Mouse (Mus musculus): ENCODE measurements around the gene Capza1. TPM values are rescaled to one million over a fixed set of nuclear protein-coding genes. Genes with fewer than 3 reads are reported as not detected.

The Capza1 gene
- polyA plus RNA-seq, 1 experiment from 2014 or later: 207 TPM

GRCm38 (mm10) chr3:104788561-104789311 lies 75.6 kb downstream of the Capza1 start:
- peak overlapping the region; percentile 96 for H3K4me2 ChIP-seq (ENCODE audit: low read length)
- WGBS: under 1% methylated on average over 49 of the region's 52 CpGs
- no peaks in the 10 kb centered on the region for H3K9me3 ChIP-seq (replicated peaks; ENCODE audit: control insufficient read depth, low read length)
- peak overlapping the region; percentile 21; the same call in 1 of the 2 replicates for H3K27ac ChIP-seq (ENCODE audit: low read depth, low read length)
- peak overlapping the region; percentile 68 for H3K9ac ChIP-seq (ENCODE audit: low read length)
- peaks cover 7% of the 10 kb centered on the region; the same call in 1 of the 2 replicates for H3K4me1 ChIP-seq (ENCODE audit: control insufficient read depth, insufficient read depth, low read length)
- H3K27me3 ChIP-seq (replicated peaks; ENCODE audit: control insufficient read depth, insufficient read depth, low read length): peaks cover 10% of the 10 kb centered on the region; the same call in 1 of the 2 replicates
- DNase-seq (ENCODE audit: low spot score): peak; percentile 72
- H3K36me3 ChIP-seq (ENCODE audit: control insufficient read depth, insufficient read depth, low read length): peaks cover 3% of the 10 kb centered on the region; the same call in 1 of the 2 replicates
- ATAC-seq: peak; percentile 88
- H3K4me3 ChIP-seq (ENCODE audit: low read depth, low read length): peak overlapping the region; percentile 49

- Histone ChIP-seq H3K9me3 (replicated peaks; ENCODE audit: control insufficient read depth, low read length) (no peaks in the 10 kb centered on the region), H3K4me1 (ENCODE audit: control insufficient read depth, insufficient read depth, low read length) (peaks cover 7% of the 10 kb centered on the region; the same call in 1 of the 2 replicates), H3K4me2 (ENCODE audit: low read length) (peak within 1 kb of the TSS; percentile 96), H3K27me3 (replicated peaks; ENCODE audit: control insufficient read depth, insufficient read depth, low read length) (peaks cover 17% of the 10 kb centered on the region), H3K36me3 (ENCODE audit: control insufficient read depth, insufficient read depth, low read length) (peaks cover 3% of the 10 kb centered on the region; the same call in 1 of the 2 replicates), H3K9ac (ENCODE audit: low read length) (peak within 1 kb of the TSS; percentile 68), H3K4me3 (ENCODE audit: low read depth, low read length) (peak within 1 kb of the TSS; percentile 49), H3K27ac (ENCODE audit: low read depth, low read length) (peak within 1 kb of the TSS; percentile 21; the same call in 1 of the 2 replicates)
- DNase-seq (ENCODE audit: low spot score) (no peak), ATAC-seq (no peak)
- WGBS: 23% methylated on average over 3 of the region's 3 CpGs
Measured at GRCm38 (mm10) chr3:104788075-104788474, 76.2 kb downstream of the Capza1 start, which contains the start of gene Rhoc. TSS of gene Rhoc (plus strand) at chr3:104788375.

DNA sequence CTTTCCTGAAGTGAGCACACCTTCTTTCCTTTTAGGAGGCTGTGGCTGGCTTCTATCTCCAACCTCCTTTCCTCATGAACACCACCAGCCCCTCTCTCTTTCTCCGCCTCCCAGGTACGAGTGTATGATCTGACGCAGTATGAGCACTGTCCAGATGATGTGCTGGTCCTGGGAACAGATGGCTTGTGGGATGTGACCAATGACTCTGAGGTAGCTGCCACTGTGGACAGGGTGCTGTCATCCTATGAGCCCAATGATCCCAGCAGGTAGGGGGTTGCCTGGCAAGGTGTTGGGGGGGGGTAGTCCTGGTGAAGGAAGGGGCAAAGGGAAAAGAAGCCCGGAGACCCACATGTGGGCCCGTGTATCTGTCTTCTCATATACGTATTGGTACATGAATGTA lies 79.0 kb downstream of the Capza1 start:
- peaks cover 17% of the 10 kb centered on the region for H3K4me1 ChIP-seq (ENCODE audit: control insufficient read depth, insufficient read depth, low read length)
- no peak overlapping the region for H3K4me3 ChIP-seq (ENCODE audit: low read depth, low read length)
- H3K9me3 ChIP-seq (replicated peaks; ENCODE audit: control insufficient read depth, low read length): no peaks in the 10 kb centered on the region
- no peak for ATAC-seq
- H3K4me2 ChIP-seq (ENCODE audit: low read length): no peak overlapping the region
- H3K36me3 ChIP-seq (ENCODE audit: control insufficient read depth, insufficient read depth, low read length): no peaks in the 10 kb centered on the region
- DNase-seq (ENCODE audit: low spot score): no peak
- H3K9ac ChIP-seq (ENCODE audit: low read length): no peak overlapping the region
- peaks cover 39% of the 10 kb centered on the region for H3K27me3 ChIP-seq (replicated peaks; ENCODE audit: control insufficient read depth, insufficient read depth, low read length)
- H3K27ac ChIP-seq (ENCODE audit: low read depth, low read length): no peak overlapping the region
- 89% methylated on average over 6 of the region's 6 CpGs for WGBS

GRCm38 (mm10) chr3:104783971-104784500 lies 80.3 kb downstream of the Capza1 start:
- Histone ChIP-seq H3K4me1 (ENCODE audit: control insufficient read depth, insufficient read depth, low read length) (peaks cover 14% of the 10 kb centered on the region), H3K4me2 (ENCODE audit: low read length) (no peak overlapping the region), H3K9ac (ENCODE audit: low read length) (no peak overlapping the region), H3K27ac (ENCODE audit: low read depth, low read length) (no peak overlapping the region), H3K4me3 (ENCODE audit: low read depth, low read length) (no peak overlapping the region), H3K9me3 (replicated peaks; ENCODE audit: control insufficient read depth, low read length) (no peaks in the 10 kb centered on the region), H3K36me3 (ENCODE audit: control insufficient read depth, insufficient read depth, low read length) (no peaks in the 10 kb centered on the region), H3K27me3 (replicated peaks; ENCODE audit: control insufficient read depth, insufficient read depth, low read length) (peaks cover 50% of the 10 kb centered on the region)
- DNase-seq (ENCODE audit: low spot score) (no peak), ATAC-seq (no peak)
- WGBS: 36% methylated on average over 14 of the region's 14 CpGs

GRCm38 (mm10) chr3:104782061-104782681 lies 82.1 kb downstream of the Capza1 start:
- peak overlapping the region; percentile 40; the same call in 1 of the 2 replicates for H3K4me3 ChIP-seq (ENCODE audit: low read depth, low read length)
- peaks cover 60% of the 10 kb centered on the region for H3K27me3 ChIP-seq (replicated peaks; ENCODE audit: control insufficient read depth, insufficient read depth, low read length)
- peaks cover 10% of the 10 kb centered on the region for H3K4me1 ChIP-seq (ENCODE audit: control insufficient read depth, insufficient read depth, low read length)
- no peak overlapping the region for H3K9ac ChIP-seq (ENCODE audit: low read length)
- 15% methylated on average over 12 of the region's 12 CpGs for WGBS
- H3K36me3 ChIP-seq (ENCODE audit: control insufficient read depth, insufficient read depth, low read length): no peaks in the 10 kb centered on the region
- no peak overlapping the region for H3K4me2 ChIP-seq (ENCODE audit: low read length)
- H3K9me3 ChIP-seq (replicated peaks; ENCODE audit: control insufficient read depth, low read length): no peaks in the 10 kb centered on the region
- no peak overlapping the region for H3K27ac ChIP-seq (ENCODE audit: low read depth, low read length)
- ATAC-seq (no peak), DNase-seq (ENCODE audit: low spot score) (no peak)

- no peak for DNase-seq (ENCODE audit: low spot score)
- under 1% methylated on average over 24 of the region's 26 CpGs for WGBS
- H3K27ac ChIP-seq (ENCODE audit: low read depth, low read length): no peak within 1 kb of the TSS
- ATAC-seq: no peak; the same call in 1 of the 2 replicates
- H3K36me3 ChIP-seq (ENCODE audit: control insufficient read depth, insufficient read depth, low read length): no peaks in the 10 kb centered on the region
- peaks cover 67% of the 10 kb centered on the region for H3K27me3 ChIP-seq (replicated peaks; ENCODE audit: control insufficient read depth, insufficient read depth, low read length)
- H3K4me1 ChIP-seq (ENCODE audit: control insufficient read depth, insufficient read depth, low read length): peaks cover 10% of the 10 kb centered on the region
- H3K4me2 ChIP-seq (ENCODE audit: low read length): peak within 1 kb of the TSS; percentile 85
- no peaks in the 10 kb centered on the region for H3K9me3 ChIP-seq (replicated peaks; ENCODE audit: control insufficient read depth, low read length)
- H3K4me3 ChIP-seq (ENCODE audit: low read depth, low read length): peak within 1 kb of the TSS; percentile 40
- peak within 1 kb of the TSS; percentile 52 for H3K9ac ChIP-seq (ENCODE audit: low read length)
Measured at GRCm38 (mm10) chr3:104781471-104781903, 82.8 kb downstream of the Capza1 start, which contains the start of gene Fam19a3. TSS of gene Fam19a3 (minus strand) at chr3:104781840.

GRCm38 (mm10) chr3:104780561-104781420 lies 83.5 kb downstream of the Capza1 start, which contains the start of gene Ppm1j:
TSS of gene Ppm1j (plus strand) at chr3:104781056.
- under 1% methylated on average over 56 of the region's 56 CpGs for WGBS
- peak; percentile 68 for ATAC-seq
- peaks cover 10% of the 10 kb centered on the region for H3K4me1 ChIP-seq (ENCODE audit: control insufficient read depth, insufficient read depth, low read length)
- DNase-seq (ENCODE audit: low spot score): peak; percentile 46
- H3K4me3 ChIP-seq (ENCODE audit: low read depth, low read length): peak within 1 kb of the TSS; percentile 40
- peak within 1 kb of the TSS; percentile 52 for H3K9ac ChIP-seq (ENCODE audit: low read length)
- H3K27ac ChIP-seq (ENCODE audit: low read depth, low read length): no peak within 1 kb of the TSS
- H3K36me3 ChIP-seq (ENCODE audit: control insufficient read depth, insufficient read depth, low read length): no peaks in the 10 kb centered on the region
- H3K27me3 ChIP-seq (replicated peaks; ENCODE audit: control insufficient read depth, insufficient read depth, low read length): peaks cover 73% of the 10 kb centered on the region
- H3K9me3 ChIP-seq (replicated peaks; ENCODE audit: control insufficient read depth, low read length): no peaks in the 10 kb centered on the region
- H3K4me2 ChIP-seq (ENCODE audit: low read length): peak within 1 kb of the TSS; percentile 85

- Histone ChIP-seq H3K27me3 (replicated peaks; ENCODE audit: control insufficient read depth, insufficient read depth, low read length) (peaks cover 67% of the 10 kb centered on the region), H3K36me3 (ENCODE audit: control insufficient read depth, insufficient read depth, low read length) (no peaks in the 10 kb centered on the region), H3K4me1 (ENCODE audit: control insufficient read depth, insufficient read depth, low read length) (peaks cover 10% of the 10 kb centered on the region), H3K9me3 (replicated peaks; ENCODE audit: control insufficient read depth, low read length) (no peaks in the 10 kb centered on the region), H3K4me3 (ENCODE audit: low read depth, low read length) (no peak overlapping the region), H3K4me2 (ENCODE audit: low read length) (no peak overlapping the region), H3K27ac (ENCODE audit: low read depth, low read length) (no peak overlapping the region), H3K9ac (ENCODE audit: low read length) (no peak overlapping the region)
- peak; percentile 27; the same call in 1 of the 2 replicates for ATAC-seq
- DNase-seq (ENCODE audit: low spot score): peak; percentile 85
- WGBS: 0% methylated on average over 7 of the region's 7 CpGs
Measured at GRCm38 (mm10) chr3:104779949-104780348, 84.4 kb downstream of the Capza1 start.
